Mouse (Mus musculus) olfactory bulb, adult 2 months (tissue): Measurements from ENCODE around the gene 1700023F06Rik.

ENCODE experiments used
- CTCF ChIP-seq: fragments of 200-500 bp; IDR thresholded peaks from 2 replicates; pipeline ENCODE4 v1.5.1; 2012; ENCODE audit warnings: low read depth, mild to moderate bottlenecking, low read length, moderate library complexity; ENCODE audit not compliant: insufficient read depth
- POLR2A ChIP-seq: fragments of 200-500 bp; IDR thresholded peaks from 2 replicates; pipeline ENCODE4 v1.6.1; 2012; ENCODE audit warnings: mild to moderate bottlenecking, low read depth, low read length, moderate library complexity; ENCODE audit not compliant: insufficient read depth

DNA sequence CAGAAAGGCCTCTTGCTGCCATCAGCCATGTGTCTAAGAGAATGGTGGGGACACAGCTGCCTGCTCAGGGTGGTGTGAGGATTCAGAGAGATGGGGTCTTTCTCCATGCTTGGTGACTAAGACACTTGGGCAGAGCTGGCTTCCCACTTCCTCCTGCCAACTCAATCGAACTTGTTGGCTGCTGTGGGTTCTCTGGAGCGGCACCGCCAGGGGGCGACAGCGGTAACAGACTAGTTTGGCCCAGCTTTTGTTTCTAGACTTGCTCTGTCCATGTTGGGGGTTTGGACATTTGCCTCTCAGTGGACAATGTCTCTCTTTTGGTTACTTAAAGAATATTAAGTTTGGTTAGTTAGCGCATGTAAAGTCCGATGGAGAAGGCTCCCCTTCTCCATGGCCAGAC is 24.6 kb upstream of the 1700023F06Rik start:
- TF ChIP-seq CTCF: peak; percentile 80
- TF ChIP-seq POLR2A: no peak
